Mouse (Mus musculus) retina, embryonic 14.5 days (tissue): ENCODE measurements around the gene Olfr519.

ENCODE experiments used
- DNase-seq: peaks from one replicate; pipeline ENCODE4 v3.0.0-alpha.2; 2015; ENCODE audit warnings: low spot score

The Olfr519 gene

GRCm38 (mm10) chr7:108894320-108894719 lies at the start of gene Olfr519:
Olfr519 (minus strand) TSS chr7:108894420.
- DNase-seq: no peak

DNA sequence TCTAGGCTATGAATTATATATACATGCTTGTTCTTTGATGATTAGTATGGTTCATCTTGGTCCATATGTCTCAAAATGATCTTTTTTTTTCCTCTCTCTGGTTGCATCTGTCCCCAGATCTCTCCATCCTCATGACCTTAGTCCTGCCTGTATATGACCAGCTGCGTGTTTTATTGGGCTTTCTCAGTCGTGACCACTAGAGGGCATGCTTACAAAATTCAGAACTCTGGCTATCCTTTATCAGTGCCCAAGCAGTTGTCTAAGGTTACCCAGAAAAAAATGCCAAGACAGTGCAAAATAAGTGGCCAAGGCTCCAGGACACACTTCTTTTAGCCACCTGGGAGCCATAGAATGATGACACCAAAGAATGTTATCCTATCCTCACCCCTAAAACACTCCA lies 49.8 kb upstream of the Olfr519 start:
- peak; percentile 81 for DNase-seq

- DNase-seq: no peak
These were observed 47.2 kb upstream of the Olfr519 start for GRCm38 (mm10) chr7:108941466-108941865.

DNA sequence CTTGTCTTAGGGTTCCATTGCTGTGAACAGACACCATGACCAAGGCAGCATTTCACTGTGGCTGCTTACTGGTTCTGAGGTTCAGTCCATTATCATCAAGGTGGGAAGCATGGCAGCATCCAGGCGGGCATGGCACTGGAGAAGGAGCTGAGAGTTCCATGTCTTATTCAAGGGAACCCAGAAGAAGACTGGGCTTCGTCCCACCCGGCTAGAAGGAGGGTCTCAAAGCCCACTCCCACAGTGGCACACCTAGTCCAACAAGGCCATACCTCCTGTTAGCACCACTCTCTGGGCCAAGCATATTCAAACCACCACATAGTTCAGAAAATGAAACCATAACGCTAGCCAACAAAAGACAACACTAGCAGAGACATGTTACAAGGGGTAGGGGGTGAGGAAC lies 42.4 kb upstream of the Olfr519 start:
- DNase-seq: no peak

- DNase-seq: no peak
These were observed 41.2 kb upstream of the Olfr519 start for GRCm38 (mm10) chr7:108935411-108935810.

- no peak for DNase-seq
These were observed 40.6 kb upstream of the Olfr519 start for GRCm38 (mm10) chr7:108934836-108935235.

DNA sequence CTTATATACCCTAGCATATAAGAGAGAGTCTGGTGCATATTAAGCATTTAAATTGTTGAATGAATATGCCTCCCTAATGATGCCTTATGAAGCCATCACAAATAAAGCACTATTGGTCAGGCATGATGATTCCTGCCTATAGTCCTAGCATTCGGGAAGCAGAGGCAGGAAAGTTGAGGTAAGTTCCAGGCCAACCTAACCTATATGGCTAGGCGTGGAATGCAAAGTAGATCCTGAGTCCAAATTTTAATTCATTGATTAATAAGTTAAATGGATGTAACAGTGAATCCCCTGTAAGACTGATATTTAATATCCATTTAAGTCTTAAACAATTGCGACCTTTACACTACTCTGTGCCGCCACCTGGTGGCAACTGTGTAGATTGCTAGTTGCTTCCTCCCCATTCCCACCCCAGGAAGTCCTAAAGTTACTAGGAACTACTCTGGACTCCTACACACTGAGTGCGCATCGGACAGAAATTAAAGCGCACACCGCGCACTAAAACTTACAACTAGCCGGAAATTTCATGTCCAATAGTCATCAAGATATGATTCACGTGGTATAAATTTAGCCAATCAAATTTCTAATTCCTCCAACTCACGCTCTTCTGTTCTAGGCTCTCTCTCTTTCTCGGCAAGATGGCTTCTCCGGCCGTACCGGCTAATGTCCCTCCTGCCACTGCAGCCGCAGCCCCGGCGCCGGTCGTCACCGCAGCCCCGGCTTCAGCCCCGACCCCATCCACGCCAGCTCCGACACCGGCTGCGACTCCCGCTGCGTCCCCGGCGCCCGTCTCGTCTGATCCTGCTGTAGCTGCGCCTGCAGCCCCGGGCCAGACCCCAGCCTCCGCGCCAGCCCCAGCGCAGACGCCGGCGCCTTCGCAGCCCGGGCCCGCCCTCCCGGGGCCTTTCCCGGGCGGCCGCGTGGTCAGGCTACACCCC lies 39.8 kb upstream of the Olfr519 start, which contains the start of gene Eif3f:
Gene Eif3f (plus strand): TSS at position 624 of the 938 bp plus-strand sequence.
- DNase-seq: peak; percentile 99

DNA sequence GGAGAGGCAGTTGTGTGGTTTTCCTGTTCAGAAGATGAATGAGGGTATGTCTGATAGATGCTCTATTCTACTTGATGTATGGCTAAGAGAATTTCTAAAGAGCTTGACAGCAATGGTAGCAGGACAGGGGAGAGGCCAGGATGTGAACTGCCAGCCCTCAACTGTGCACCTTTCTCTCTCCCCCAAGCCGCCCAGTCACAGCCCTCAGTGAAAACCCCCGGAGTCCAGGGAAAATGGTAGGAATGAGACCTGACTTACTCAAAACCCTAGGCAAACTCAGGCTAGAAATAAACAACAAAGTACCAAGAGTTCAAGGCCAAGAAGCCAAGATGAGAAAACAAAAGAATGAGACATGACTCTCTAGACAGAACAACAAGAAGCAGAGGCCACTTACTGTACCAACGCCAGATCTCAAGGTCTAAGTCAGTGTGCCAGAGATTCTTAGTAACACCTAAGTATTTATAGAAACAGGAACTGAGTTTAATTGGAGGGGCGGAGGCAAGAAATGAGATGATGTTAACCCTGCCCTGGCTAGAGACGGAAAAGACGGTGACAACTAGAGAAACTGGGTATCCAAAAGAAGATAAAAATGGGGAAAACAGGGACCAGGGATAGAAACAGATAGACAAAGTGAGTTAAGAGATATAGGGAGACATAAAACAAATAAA lies 35.6 kb upstream of the Olfr519 start, which contains the start of gene Nlrp10:
Gene Nlrp10 (minus strand): TSS at position 453 of the 668 bp plus-strand sequence.
- no peak for DNase-seq

- DNase-seq: no peak
These were observed 34.3 kb upstream of the Olfr519 start for GRCm38 (mm10) chr7:108928280-108929188.

DNA sequence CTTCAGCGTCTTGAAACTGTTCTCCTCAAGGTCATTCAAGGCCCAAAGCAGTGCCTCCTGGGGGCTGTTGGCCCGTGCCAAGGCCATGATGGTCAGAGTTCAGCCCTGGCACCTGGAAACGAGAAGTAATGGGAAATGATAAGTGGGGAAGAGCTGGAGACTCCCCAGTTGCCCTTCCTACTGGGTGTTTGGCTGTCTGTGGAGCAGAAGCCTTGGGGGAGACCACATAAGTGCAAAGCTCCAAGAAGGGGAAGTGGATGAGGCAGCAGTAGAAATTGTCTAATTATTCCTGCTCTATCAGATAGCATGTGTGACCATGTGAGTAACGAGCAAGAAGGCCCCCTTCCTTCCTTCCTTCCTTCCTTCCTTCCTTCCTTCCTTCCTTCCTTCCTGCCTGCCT lies 32.8 kb upstream of the Olfr519 start:
- no peak for DNase-seq

- no peak for DNase-seq
These were observed 9.7 kb upstream of the Olfr519 start for GRCm38 (mm10) chr7:108903969-108904368.

- DNase-seq: no peak
These were observed 9.3 kb downstream of the Olfr519 start, which contains the start of gene Olfr518 for GRCm38 (mm10) chr7:108884906-108885305. Olfr518 (minus strand) TSS chr7:108885006.

- DNase-seq: no peak
These were observed 21.9 kb downstream of the Olfr519 start, which contains the start of gene Olfr517 for GRCm38 (mm10) chr7:108872279-108872678. Olfr517 (minus strand) TSS chr7:108872379.

DNA sequence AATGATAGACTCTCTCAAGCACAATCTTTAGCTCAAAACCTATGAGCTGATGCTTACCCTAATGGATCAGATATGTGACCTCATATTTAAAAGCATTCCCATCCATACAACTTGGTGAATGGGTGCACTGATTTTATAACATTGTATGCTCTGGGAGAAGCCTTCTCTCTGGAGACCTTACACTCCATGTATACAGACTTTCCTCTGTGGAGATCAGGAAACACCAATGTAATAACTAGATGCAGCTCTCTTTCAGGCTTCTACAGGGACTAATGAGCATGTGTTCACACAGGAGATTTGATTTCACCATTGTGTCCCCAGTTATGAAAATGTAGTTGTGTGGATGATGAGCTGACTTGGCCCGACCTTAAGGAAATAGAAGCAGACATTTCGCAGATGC lies 43.8 kb downstream of the Olfr519 start, which contains the start of gene Olfr516:
Gene Olfr516 (minus strand): TSS at position 101 of the 400 bp plus-strand sequence.
- DNase-seq: no peak
